Mouse (Mus musculus) midbrain, embryonic 11.5 days (tissue): ENCODE measurements around the gene Dusp3. TPM values are rescaled to one million over a fixed set of nuclear protein-coding genes. Genes with fewer than 3 reads are reported as not detected.

Source experiments
- ATAC-seq: fragments of 200-750 bp; cut with Nextera tagmentation; 2 replicates; pipeline ENCODE4 v1.8.0; 2017; ENCODE audit warnings: moderate TSS enrichment, moderate library complexity; ENCODE audit not compliant: low FRiP score
- DNase-seq: peaks from one replicate; pipeline ENCODE4 v3.0.0; 2015; ENCODE audit warnings: low spot score; ENCODE audit errors: missing footprints
- H3K27ac ChIP-seq: fragments of 300-500 bp; sonication (generic); 2 replicates; pipeline ENCODE4 v1.5.1; 2014; ENCODE audit warnings: low read depth, low read length
- H3K27me3 ChIP-seq: fragments of 300-500 bp; sonication (generic); 2 replicates; pipeline ENCODE4 v1.6.1; 2014; ENCODE audit warnings: mild to moderate bottlenecking, low read length, moderate library complexity, mixed read lengths; ENCODE audit not compliant: control insufficient read depth, insufficient read depth
- H3K36me3 ChIP-seq: fragments of 300-500 bp; sonication (generic); 2 replicates; pipeline ENCODE4 v1.6.1; 2014; ENCODE audit warnings: mild to moderate bottlenecking, low read length, moderate library complexity, mixed read lengths; ENCODE audit not compliant: control insufficient read depth, insufficient read depth
- H3K4me1 ChIP-seq: fragments of 300-500 bp; sonication (generic); 2 replicates; pipeline ENCODE4 v1.6.1; 2014; ENCODE audit warnings: low read length; ENCODE audit not compliant: control insufficient read depth, insufficient read depth
- H3K4me2 ChIP-seq: fragments of 300-500 bp; sonication (generic); 2 replicates; pipeline ENCODE4 v1.6.1; 2014; ENCODE audit warnings: mild to moderate bottlenecking, moderate library complexity
- H3K4me3 ChIP-seq: fragments of 300-500 bp; sonication (generic); 2 replicates; pipeline ENCODE4 v1.5.1; 2014; ENCODE audit warnings: low read depth, low read length
- H3K9ac ChIP-seq: fragments of 300-500 bp; sonication (generic); 2 replicates; pipeline ENCODE4 v1.6.1; 2014; ENCODE audit warnings: low read length
- H3K9me3 ChIP-seq: fragments of 300-500 bp; sonication (generic); 2 replicates; pipeline ENCODE4 v1.6.1; 2016; ENCODE audit warnings: low read length; ENCODE audit not compliant: control insufficient read depth
- WGBS: fragments of 180-500 bp; shearing (Covaris S2); extraction: QIAGEN DNeasy Blood & Tissue Kit; methylation state at CpG from one replicate; pipeline ENCODE4 v1.1.7; 2014; 5-methylcytosine and 5-hydroxymethylcytosine counted together
- polyA plus RNA-seq: library from polyadenylated mRNA; unstranded; fragments of >200 nt; fragmentation: Nextera tagmentation; extraction: Ambion mirVana; gene quantifications from 2 replicates; pipeline ENCODE4 v1.2.1, GENCODE M21; 2014

Gene Dusp3
- polyA plus RNA-seq, 1 experiment from 2014 or later, result 11.6 TPM

DNA sequence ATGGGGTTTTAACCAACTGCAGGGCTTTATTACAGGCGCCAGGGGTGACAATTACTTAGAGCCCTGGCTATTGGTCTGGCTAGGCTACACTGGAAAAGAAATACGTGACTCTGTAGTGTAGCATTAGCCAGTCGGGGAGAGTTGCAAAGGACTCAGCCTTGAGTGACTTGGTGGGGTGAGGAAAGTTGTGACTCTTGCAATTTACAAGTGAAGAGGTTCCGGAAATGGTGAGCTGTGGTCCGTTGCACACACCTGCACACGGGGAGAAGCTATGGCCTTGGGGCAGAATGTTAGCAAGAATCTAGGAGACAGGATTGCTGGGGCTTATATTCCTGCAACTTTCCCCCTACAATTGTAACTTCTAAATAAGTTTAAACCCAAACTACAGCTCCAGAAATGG lies 61.2 kb downstream of the Dusp3 start:
- DNase-seq (peak; percentile 77), ATAC-seq (no peak)
- 78% methylated on average over 6 of the region's 6 CpGs for WGBS
- Histone ChIP-seq H3K36me3 (no peaks in the 10 kb centered on the region), H3K27ac (no peak overlapping the region), H3K9me3 (no peaks in the 10 kb centered on the region), H3K4me1 (no peaks in the 10 kb centered on the region), H3K4me2 (no peak overlapping the region), H3K9ac (no peak overlapping the region), H3K27me3 (no peaks in the 10 kb centered on the region), H3K4me3 (no peak overlapping the region)

GRCm38 (mm10) chr11:101924441-101924976 lies 62.3 kb downstream of the Dusp3 start:
- no peaks in the 10 kb centered on the region for H3K4me1 ChIP-seq
- H3K4me2 ChIP-seq, result no peak overlapping the region
- no peak for ATAC-seq
- no peak overlapping the region for H3K27ac ChIP-seq
- no peaks in the 10 kb centered on the region for H3K9me3 ChIP-seq
- 67% methylated on average over 19 of the region's 19 CpGs for WGBS
- no peak overlapping the region for H3K4me3 ChIP-seq
- no peaks in the 10 kb centered on the region for H3K27me3 ChIP-seq
- no peak for DNase-seq
- no peaks in the 10 kb centered on the region for H3K36me3 ChIP-seq
- H3K9ac ChIP-seq, result no peak overlapping the region

DNA sequence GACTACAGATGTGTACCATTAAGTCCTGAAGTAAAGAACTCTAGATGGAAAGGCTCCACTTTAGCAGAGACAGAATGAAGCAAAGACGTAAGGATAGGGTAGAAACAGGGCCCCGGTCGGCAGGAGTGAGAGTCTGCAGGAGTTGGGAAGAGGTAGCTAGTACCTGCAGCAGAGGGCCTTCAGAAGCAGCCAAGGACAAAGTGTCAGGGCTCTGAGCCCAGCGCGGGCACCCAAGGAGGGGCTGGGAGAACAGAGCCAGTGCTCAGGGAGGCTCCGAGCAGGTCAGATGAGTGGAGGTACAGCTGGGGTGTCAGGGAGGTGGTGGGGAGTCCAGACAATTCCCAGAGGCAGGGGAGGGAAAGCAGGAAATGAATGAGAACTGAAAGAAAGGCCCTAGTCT lies 62.8 kb downstream of the Dusp3 start:
- Histone ChIP-seq H3K4me1 (no peaks in the 10 kb centered on the region), H3K4me2 (no peak overlapping the region), H3K9me3 (no peaks in the 10 kb centered on the region), H3K27me3 (no peaks in the 10 kb centered on the region), H3K36me3 (no peaks in the 10 kb centered on the region), H3K4me3 (no peak overlapping the region), H3K9ac (no peak overlapping the region), H3K27ac (no peak overlapping the region)
- ATAC-seq (no peak), DNase-seq (peak; percentile 51)
- WGBS, result 81% methylated on average over 6 of the region's 6 CpGs

GRCm38 (mm10) chr11:101921361-101921952 lies 65.4 kb downstream of the Dusp3 start:
- DNase-seq (peak; percentile 72), ATAC-seq (no peak)
- Histone ChIP-seq H3K27ac (no peak overlapping the region), H3K4me3 (no peak overlapping the region), H3K4me1 (no peaks in the 10 kb centered on the region), H3K36me3 (no peaks in the 10 kb centered on the region), H3K9me3 (no peaks in the 10 kb centered on the region), H3K9ac (no peak overlapping the region), H3K27me3 (no peaks in the 10 kb centered on the region), H3K4me2 (no peak overlapping the region)
- WGBS, result 87% methylated on average over 12 of the region's 12 CpGs

Other genes starting within 250 kb of the Dusp3 start
- 3.8 and 4.6 TPM in 2 replicates for gene Etv4, start 201.6 kb downstream of the Dusp3 start, polyA plus RNA-seq
- gene Meox1, start 92.6 kb downstream of the Dusp3 start, polyA plus RNA-seq, result 0.29 TPM in 1 of 2 replicates, not detected in the other
- not detected in 2 replicates for gene Sost, start 20.0 kb downstream of the Dusp3 start, polyA plus RNA-seq
- gene Cfap97d1, start 2.7 kb downstream of the Dusp3 start, polyA plus RNA-seq, result not detected in 2 replicates
- 14.4 and 15.5 TPM in 2 replicates for gene Mpp3, start 41.4 kb upstream of the Dusp3 start, polyA plus RNA-seq
- gene Cd300lg, start 54.5 kb upstream of the Dusp3 start, polyA plus RNA-seq, result 0.11 and 0.19 TPM in 2 replicates
- 9.4 and 10.8 TPM in 2 replicates for gene Mpp2, start 101.5 kb upstream of the Dusp3 start, polyA plus RNA-seq
- gene Ppy, start 114.3 kb upstream of the Dusp3 start, polyA plus RNA-seq, result not detected in 2 replicates
- gene Pyy, start 120.8 kb upstream of the Dusp3 start, polyA plus RNA-seq, result 0.44 TPM in 1 of 2 replicates, not detected in the other
- not detected in 2 replicates for gene Nags, start 158.5 kb upstream of the Dusp3 start, polyA plus RNA-seq
- gene Tmem101, start 169.4 kb upstream of the Dusp3 start, polyA plus RNA-seq, result 33.5 and 35.9 TPM in 2 replicates
- 73.5 and 74.8 TPM in 2 replicates for gene Lsm12, start 198.3 kb upstream of the Dusp3 start, polyA plus RNA-seq
- gene G6pc3, start 202.6 kb upstream of the Dusp3 start, polyA plus RNA-seq, result 27.8 and 31.5 TPM in 2 replicates
- gene Hdac5, start 243.2 kb upstream of the Dusp3 start, polyA plus RNA-seq, result 25.6 and 31.9 TPM in 2 replicates